Mouse (Mus musculus) megakaryocyte, embryonic 14.5 days (primary cell): ENCODE results near the gene Elavl1.

ENCODE experiments used
- FLI1 ChIP-seq: IDR thresholded peaks from 2 replicates; pipeline ENCODE4 v1.6.1; 2012; ENCODE audit warnings: low read length, inconsistent platforms, mixed read lengths
- GATA1 ChIP-seq: IDR thresholded peaks from 3 replicates; pipeline ENCODE4 v1.6.1; 2012; ENCODE audit warnings: mixed read lengths, low read length, inconsistent platforms, borderline replicate concordance

GRCm38 (mm10) chr8:4368470-4368869 lies 43.3 kb upstream of the Elavl1 start:
- TF ChIP-seq GATA1 = no peak
- TF ChIP-seq FLI1 = no peak
